Mouse (Mus musculus) layer of hippocampus, postnatal 25 days (tissue): ENCODE results near the gene Ttc28. TPM values are rescaled to one million over a fixed set of nuclear protein-coding genes. Genes with fewer than 3 reads are reported as not detected.
A peak's percentile ranks its signal among the peaks of the same experiment; 100 is the strongest.
"Not testable (repeated sequence)": the region's sequence is repeated elsewhere in the genome, so short reads cannot be mapped to it uniquely, and the experiment has no call there.

Source experiments
- DNase-seq, 2 experiments: peaks; one replicate each; pipeline ENCODE4 v3.0.0; 2022; ENCODE audit warnings: mixed read lengths in 2 of 2, low spot score in 1 of 2; ENCODE audit errors: extremely low spot score in 1 of 2
- total RNA-seq, 2 experiments: library from RNA; stranded (reverse); gene quantifications; 2 replicates each; pipeline ENCODE4 v1.2.3; 2021

Gene Ttc28
- 10 to 100 TPM; 11.3 to 13.3 TPM for total RNA-seq

GRCm38 (mm10) chr5:110879584-110880374 is at the start of gene Ttc28:
Gene Ttc28, plus strand, starts transcription at chr5:110879803.
- peak; percentile 81 to 86 for DNase-seq

GRCm38 (mm10) chr5:110831036-110831720 is 48.4 kb upstream of the Ttc28 start:
- no peak for DNase-seq

- DNase-seq = peak; percentile 30 to 51
Observed at GRCm38 (mm10) chr5:110835959-110836358, 43.6 kb upstream of the Ttc28 start.

GRCm38 (mm10) chr5:110838016-110838415 is 41.6 kb upstream of the Ttc28 start:
- not testable (repeated sequence) for DNase-seq

- no peak for DNase-seq
Observed at GRCm38 (mm10) chr5:110839038-110839677, 40.4 kb upstream of the Ttc28 start.

GRCm38 (mm10) chr5:110839678-110840365 is 39.8 kb upstream of the Ttc28 start, which contains the start of the genes Hscb and Chek2:
Gene Hscb, minus strand, starts transcription at chr5:110839777.
Gene Chek2, plus strand, starts transcription at chr5:110839979.
- DNase-seq = peak; percentile 91 to 96

- peak in 1 of 2 experiments; percentile 37 for DNase-seq
Observed at GRCm38 (mm10) chr5:110840465-110840864, 39.1 kb upstream of the Ttc28 start.

GRCm38 (mm10) chr5:110841046-110841862 is 38.3 kb upstream of the Ttc28 start:
- no peak for DNase-seq

GRCm38 (mm10) chr5:110852990-110853389 is 26.6 kb upstream of the Ttc28 start:
- no peak for DNase-seq

GRCm38 (mm10) chr5:110857091-110857490 is 22.5 kb upstream of the Ttc28 start:
- DNase-seq = no peak

- DNase-seq = no peak
Observed at GRCm38 (mm10) chr5:110859013-110859650, 20.5 kb upstream of the Ttc28 start.

- DNase-seq = no peak
Observed at GRCm38 (mm10) chr5:110860445-110860844, 19.2 kb upstream of the Ttc28 start.

- DNase-seq = no peak
Observed at GRCm38 (mm10) chr5:110868460-110868859, 11.1 kb upstream of the Ttc28 start.

GRCm38 (mm10) chr5:110869242-110869669 is 10.3 kb upstream of the Ttc28 start:
- no peak for DNase-seq

GRCm38 (mm10) chr5:110873160-110873559 is 6.4 kb upstream of the Ttc28 start:
- DNase-seq = no peak

- DNase-seq = no peak
Observed at GRCm38 (mm10) chr5:110874711-110875110, 4.9 kb upstream of the Ttc28 start.

- DNase-seq = no peak
Observed at GRCm38 (mm10) chr5:110875286-110875685, 4.3 kb upstream of the Ttc28 start.

GRCm38 (mm10) chr5:110877666-110878505 is 1.7 kb upstream of the Ttc28 start:
- no peak for DNase-seq
